Mouse (Mus musculus) kidney, adult 11 months (tissue): ENCODE data around the gene Pcgf6.
"Not testable (repeated sequence)": the region's sequence is repeated elsewhere in the genome, so short reads cannot be mapped to it uniquely, and the experiment has no call there.

Experiments used
- DNase-seq: peaks from one replicate; pipeline ENCODE4 v3.0.0; 2022

Gene Pcgf6

GRCm38 (mm10) chr19:46996095-46996494 is 54.6 kb downstream of the Pcgf6 start:
- no peak for DNase-seq

- DNase-seq, result not testable (repeated sequence)
Measured at GRCm38 (mm10) chr19:46992329-46992728, 58.4 kb downstream of the Pcgf6 start.

- DNase-seq, result peak; percentile 67
Measured at GRCm38 (mm10) chr19:46991145-46991544, 59.6 kb downstream of the Pcgf6 start.

GRCm38 (mm10) chr19:46990625-46991024 is 60.1 kb downstream of the Pcgf6 start:
- not testable (repeated sequence) for DNase-seq

GRCm38 (mm10) chr19:46990153-46990518 is 60.6 kb downstream of the Pcgf6 start:
- no peak for DNase-seq

GRCm38 (mm10) chr19:46989479-46990152 is 61.1 kb downstream of the Pcgf6 start:
- peak; percentile 66 for DNase-seq

- peak; percentile 97 for DNase-seq
Measured at GRCm38 (mm10) chr19:46988231-46989087, 62.2 kb downstream of the Pcgf6 start.

GRCm38 (mm10) chr19:46987646-46988045 is 63.1 kb downstream of the Pcgf6 start:
- DNase-seq, result no peak

GRCm38 (mm10) chr19:46984726-46985622 is 65.7 kb downstream of the Pcgf6 start:
- no peak for DNase-seq

GRCm38 (mm10) chr19:46983966-46984380 is 66.7 kb downstream of the Pcgf6 start:
- DNase-seq, result no peak
